Mouse (Mus musculus): ENCODE data around the gene Cbx5. TPM values are rescaled to one million over a fixed set of nuclear protein-coding genes. Genes with fewer than 3 reads are reported as not detected.
"Not testable (repeated sequence)": the region's sequence is repeated elsewhere in the genome, so short reads cannot be mapped to it uniquely, and the experiment has no call there.

The Cbx5 gene
- polyA plus RNA-seq (2015; fragmentation: Nextera tagmentation; extraction: Ambion mirVana), result 60.0 and 70.4 TPM in 2 replicates

DNA sequence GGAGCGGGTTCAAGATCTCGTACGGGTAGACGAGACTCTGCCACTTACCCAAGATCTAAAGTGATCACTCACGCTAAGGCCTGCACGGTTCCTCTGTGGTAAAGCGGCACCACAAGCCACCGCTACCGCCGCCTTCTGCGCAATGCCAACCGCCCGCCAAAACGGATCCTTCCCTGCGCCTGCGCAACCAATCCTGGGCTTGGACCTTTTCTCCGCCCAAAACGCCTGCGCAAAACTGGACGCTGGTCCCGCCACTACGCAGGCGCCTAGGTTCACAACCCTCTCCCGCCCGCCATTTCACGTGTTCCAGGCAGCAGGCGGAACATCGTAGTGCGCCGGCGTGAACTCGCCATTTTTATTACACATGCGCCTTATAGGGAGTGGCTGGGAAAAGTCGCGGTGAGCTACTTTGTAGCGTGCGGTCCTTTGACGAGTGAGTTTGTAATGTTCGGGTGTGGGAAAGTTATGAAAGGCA lies at the start of gene Cbx5:
Gene Cbx5 (minus strand): TSS at position 132 of the 475 bp plus-strand sequence.
- peak within 1 kb of the TSS; percentile 73 for H3K4me2 ChIP-seq (ENCODE audit: low read depth, low read length)
- H3K4me1 ChIP-seq (ENCODE audit: control insufficient read depth, insufficient read depth, low read length), result peaks cover 17% of the 10 kb centered on the region
- WGBS, result under 1% methylated on average over 39 of the region's 39 CpGs
- H3K27me3 ChIP-seq (replicated peaks; ENCODE audit: control insufficient read depth, insufficient read depth, low read length), result no peaks in the 10 kb centered on the region
- ATAC-seq, result peak; percentile 94
- H3K4me3 ChIP-seq (ENCODE audit: low read length), result peak within 1 kb of the TSS; percentile 74
- H3K9me3 ChIP-seq (ENCODE audit: control insufficient read depth, low read length), result no peaks in the 10 kb centered on the region
- H3K27ac ChIP-seq (ENCODE audit: low read length), result peak within 1 kb of the TSS; percentile 93
- peaks cover 4% of the 10 kb centered on the region; the same call in 1 of the 2 replicates for H3K36me3 ChIP-seq (ENCODE audit: control insufficient read depth, insufficient read depth, low read length)
- peak within 1 kb of the TSS; percentile 74 for H3K9ac ChIP-seq (ENCODE audit: low read depth, low read length)

DNA sequence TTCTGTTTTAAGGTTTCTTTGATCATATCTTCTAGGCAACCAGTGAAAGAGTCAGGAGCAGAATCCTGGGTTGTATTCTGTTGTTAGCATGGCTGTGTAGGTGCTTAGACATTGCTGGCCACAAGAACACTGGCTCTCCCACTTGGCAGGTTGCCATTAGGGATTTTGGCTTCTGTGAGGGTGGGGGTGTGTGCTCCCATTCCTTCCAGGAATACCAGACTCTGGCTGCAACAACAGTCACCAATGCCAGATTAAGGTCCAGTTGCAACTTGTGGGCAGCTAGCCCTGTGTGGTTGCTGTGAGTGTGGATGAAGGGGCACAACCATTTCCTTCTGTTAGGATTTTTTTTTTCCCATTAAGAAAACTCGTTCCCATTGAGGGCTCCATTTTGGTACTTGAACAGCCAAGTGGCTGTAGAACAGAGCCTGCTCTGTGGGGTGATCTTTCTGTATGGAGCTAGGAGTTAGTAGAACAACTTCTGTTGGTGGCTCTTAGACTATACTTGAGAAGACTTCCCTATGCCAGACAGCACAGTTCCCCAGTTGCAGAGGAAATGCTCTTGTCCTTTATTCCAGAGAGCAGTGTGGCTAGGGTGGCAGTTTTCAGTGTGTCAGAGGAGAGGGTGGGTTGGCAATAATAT lies 46.3 kb upstream of the Cbx5 start:
- Histone ChIP-seq H3K4me3 (ENCODE audit: low read length) (no peak overlapping the region), H3K4me1 (ENCODE audit: control insufficient read depth, insufficient read depth, low read length) (peaks cover 13% of the 10 kb centered on the region; the same call in 1 of the 2 replicates), H3K4me2 (ENCODE audit: low read depth, low read length) (no peak overlapping the region), H3K27ac (ENCODE audit: low read length) (no peak overlapping the region), H3K27me3 (replicated peaks; ENCODE audit: control insufficient read depth, insufficient read depth, low read length) (no peaks in the 10 kb centered on the region), H3K36me3 (ENCODE audit: control insufficient read depth, insufficient read depth, low read length) (peaks cover 2% of the 10 kb centered on the region; the same call in 1 of the 2 replicates), H3K9ac (ENCODE audit: low read depth, low read length) (no peak overlapping the region), H3K9me3 (ENCODE audit: control insufficient read depth, low read length) (no peaks in the 10 kb centered on the region)
- no peak for ATAC-seq
- WGBS, result 69% methylated on average over 1 of the region's 1 CpGs

DNA sequence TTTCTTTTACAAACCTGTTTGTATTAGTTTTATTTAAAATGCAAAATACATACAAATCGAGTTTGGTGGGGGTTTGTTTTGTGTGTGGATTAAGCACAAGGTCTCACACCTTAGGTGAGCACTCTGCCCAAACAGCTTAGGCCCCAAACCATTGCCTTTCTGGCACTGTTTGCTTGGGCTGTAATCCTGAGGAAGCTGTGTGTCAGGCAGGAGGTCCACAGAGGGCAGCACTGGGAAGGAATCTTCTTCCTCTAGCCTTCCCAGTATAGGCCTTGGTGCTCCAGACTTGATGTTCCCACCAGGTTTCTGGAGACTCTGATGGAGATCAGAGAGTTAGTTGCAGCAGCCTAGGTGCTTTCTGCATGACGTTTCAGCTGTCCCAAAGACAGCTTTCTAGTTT lies 45.0 kb upstream of the Cbx5 start:
- ATAC-seq, result no peak
- no peak overlapping the region for H3K9ac ChIP-seq (ENCODE audit: low read depth, low read length)

DNA sequence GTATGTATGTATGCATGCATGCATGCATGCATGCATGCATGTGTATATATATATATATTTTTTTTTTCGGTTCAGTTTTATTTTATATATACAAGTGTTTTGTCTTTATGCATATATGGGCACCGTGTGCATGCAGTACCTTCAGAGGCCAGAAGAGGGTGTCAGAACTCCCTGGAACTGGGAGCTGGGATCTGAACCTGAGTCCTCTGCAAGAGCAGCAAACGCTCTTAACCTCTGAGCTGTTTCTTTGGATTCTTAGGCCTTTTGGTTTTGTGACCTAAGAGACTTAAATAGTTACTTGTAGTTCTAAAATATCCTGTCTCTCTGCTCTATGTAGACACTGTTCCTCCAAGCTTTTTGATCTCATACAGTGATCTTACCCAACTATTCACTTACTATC lies 44.5 kb upstream of the Cbx5 start:
- no peaks in the 10 kb centered on the region; the same call in 1 of the 2 replicates for H3K36me3 ChIP-seq (ENCODE audit: control insufficient read depth, insufficient read depth, low read length)
- ATAC-seq, result no peak
- H3K27me3 ChIP-seq (replicated peaks; ENCODE audit: control insufficient read depth, insufficient read depth, low read length), result no peaks in the 10 kb centered on the region
- no peak overlapping the region for H3K4me2 ChIP-seq (ENCODE audit: low read depth, low read length)
- H3K4me1 ChIP-seq (ENCODE audit: control insufficient read depth, insufficient read depth, low read length), result peaks cover 10% of the 10 kb centered on the region; the same call in 1 of the 2 replicates
- H3K9me3 ChIP-seq (ENCODE audit: control insufficient read depth, low read length), result no peaks in the 10 kb centered on the region
- WGBS, result 64% methylated on average over 3 of the region's 3 CpGs
- no peak overlapping the region for H3K4me3 ChIP-seq (ENCODE audit: low read length)
- no peak overlapping the region for H3K9ac ChIP-seq (ENCODE audit: low read depth, low read length)
- H3K27ac ChIP-seq (ENCODE audit: low read length), result no peak overlapping the region

More for the DNA sequence above, 45.0 kb upstream of the Cbx5 start:
- no peak overlapping the region for H3K4me2 ChIP-seq (ENCODE audit: low read depth, low read length)
- no peak overlapping the region for H3K27ac ChIP-seq (ENCODE audit: low read length)
- no peaks in the 10 kb centered on the region; the same call in 1 of the 2 replicates for H3K36me3 ChIP-seq (ENCODE audit: control insufficient read depth, insufficient read depth, low read length)
- no peaks in the 10 kb centered on the region for H3K9me3 ChIP-seq (ENCODE audit: control insufficient read depth, low read length)
- no peaks in the 10 kb centered on the region for H3K27me3 ChIP-seq (replicated peaks; ENCODE audit: control insufficient read depth, insufficient read depth, low read length)
- H3K4me3 ChIP-seq (ENCODE audit: low read length), result no peak overlapping the region
- WGBS, result 34% methylated on average over 2 of the region's 2 CpGs
- peaks cover 12% of the 10 kb centered on the region; the same call in 1 of the 2 replicates for H3K4me1 ChIP-seq (ENCODE audit: control insufficient read depth, insufficient read depth, low read length)

DNA sequence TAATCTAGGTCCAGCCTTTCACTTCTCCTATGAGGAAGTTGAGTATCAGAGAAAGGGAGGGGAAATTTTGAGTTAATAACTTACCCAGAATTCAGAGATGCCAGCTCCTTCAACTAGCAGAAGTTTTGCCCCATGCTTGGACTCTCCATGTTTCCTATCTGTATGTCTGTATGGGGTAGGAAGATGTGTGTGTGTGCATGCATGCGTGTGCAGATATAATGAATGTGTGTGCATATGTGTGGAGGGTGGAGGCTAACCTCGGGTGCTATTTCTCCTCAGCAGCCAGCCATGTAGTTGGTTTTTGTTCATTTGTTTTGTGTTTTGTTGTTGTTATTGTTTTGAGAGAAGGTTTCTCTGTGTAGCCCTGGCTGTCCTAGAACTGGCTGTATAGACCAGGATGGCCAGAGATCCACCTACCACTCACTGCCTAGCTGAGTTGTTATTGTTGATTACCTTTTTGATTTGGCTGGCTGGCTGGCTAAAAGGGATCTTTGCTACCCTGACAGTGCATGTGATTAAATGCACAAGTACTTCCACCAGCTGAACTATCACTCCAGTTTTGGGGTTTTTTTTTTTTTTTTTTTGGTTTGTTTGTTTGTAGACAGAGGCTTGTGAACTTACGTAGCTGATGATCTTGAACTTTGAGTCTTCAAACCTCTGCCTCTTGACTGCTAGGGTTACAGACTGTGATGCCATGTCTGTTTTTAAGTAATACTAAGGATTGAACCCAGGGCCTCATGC lies 42.0 kb upstream of the Cbx5 start:
- Histone ChIP-seq H3K9me3 (ENCODE audit: control insufficient read depth, low read length) (no peaks in the 10 kb centered on the region), H3K9ac (ENCODE audit: low read depth, low read length) (no peak overlapping the region), H3K4me3 (ENCODE audit: low read length) (no peak overlapping the region), H3K27ac (ENCODE audit: low read length) (peak overlapping the region; percentile 45), H3K36me3 (ENCODE audit: control insufficient read depth, insufficient read depth, low read length) (no peaks in the 10 kb centered on the region), H3K4me1 (ENCODE audit: control insufficient read depth, insufficient read depth, low read length) (peaks cover 27% of the 10 kb centered on the region), H3K4me2 (ENCODE audit: low read depth, low read length) (no peak overlapping the region), H3K27me3 (replicated peaks; ENCODE audit: control insufficient read depth, insufficient read depth, low read length) (no peaks in the 10 kb centered on the region)
- ATAC-seq, result no peak; the same call in 1 of the 2 replicates
- 67% methylated on average over 3 of the region's 3 CpGs for WGBS

DNA sequence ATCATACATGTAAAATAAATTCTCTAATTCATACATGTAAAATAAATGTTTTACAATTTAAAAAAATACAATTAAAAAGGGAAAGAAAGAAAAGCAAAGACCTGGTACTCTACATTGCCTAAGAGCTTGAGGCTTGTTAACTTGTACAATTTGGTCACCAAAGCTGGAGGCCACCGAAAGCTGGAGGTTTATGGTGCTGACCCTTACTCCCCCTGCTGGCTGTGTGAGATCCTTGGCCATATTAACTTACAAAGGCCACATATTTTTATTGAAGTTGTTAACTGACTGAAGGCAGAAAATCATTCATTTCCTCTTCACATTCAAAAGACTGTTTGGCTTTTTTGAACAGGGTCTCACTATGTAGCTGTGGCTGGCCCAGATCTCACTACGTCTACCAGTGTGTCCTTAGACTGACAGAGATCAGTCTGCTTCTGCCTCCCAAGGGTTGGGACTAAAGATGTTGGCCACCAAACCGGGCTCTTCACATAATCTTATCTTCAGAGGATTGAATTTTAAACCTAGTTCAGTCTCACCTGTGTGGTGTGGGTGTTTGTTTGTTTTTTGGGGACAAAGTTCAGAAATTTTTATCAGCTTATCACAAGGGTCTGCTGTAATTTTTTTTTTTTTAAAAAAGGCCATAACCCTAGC lies 41.3 kb upstream of the Cbx5 start:
- Histone ChIP-seq H3K27ac (ENCODE audit: low read length) (peak overlapping the region; percentile 65), H3K36me3 (ENCODE audit: control insufficient read depth, insufficient read depth, low read length) (no peaks in the 10 kb centered on the region), H3K4me2 (ENCODE audit: low read depth, low read length) (no peak overlapping the region), H3K4me1 (ENCODE audit: control insufficient read depth, insufficient read depth, low read length) (peaks cover 29% of the 10 kb centered on the region), H3K9ac (ENCODE audit: low read depth, low read length) (no peak overlapping the region), H3K27me3 (replicated peaks; ENCODE audit: control insufficient read depth, insufficient read depth, low read length) (no peaks in the 10 kb centered on the region), H3K9me3 (ENCODE audit: control insufficient read depth, low read length) (no peaks in the 10 kb centered on the region), H3K4me3 (ENCODE audit: low read length) (no peak overlapping the region)
- 43% methylated on average over 3 of the region's 3 CpGs for WGBS
- ATAC-seq, result peak; percentile 87

DNA sequence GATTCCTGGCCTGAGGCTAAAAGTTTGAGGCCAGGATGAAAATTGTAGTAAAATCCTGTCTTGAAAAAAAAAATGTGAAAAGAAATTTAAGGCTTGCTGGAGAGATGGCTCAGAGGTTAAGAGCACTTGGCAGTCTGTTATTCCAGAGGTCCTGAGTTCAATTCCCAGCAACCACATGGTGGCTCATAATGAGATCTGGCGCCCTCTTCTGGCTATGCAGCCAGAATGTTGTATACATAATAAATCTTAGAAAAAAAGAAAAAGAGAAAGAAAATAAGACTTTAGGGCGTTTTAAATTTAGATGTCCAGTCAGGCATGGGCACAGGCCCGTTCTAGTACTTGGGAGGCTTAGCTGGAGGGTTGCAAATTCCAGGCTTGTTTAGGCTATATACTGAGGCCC lies 40.1 kb upstream of the Cbx5 start:
- Histone ChIP-seq H3K9ac (ENCODE audit: low read depth, low read length) (no peak overlapping the region), H3K4me2 (ENCODE audit: low read depth, low read length) (no peak overlapping the region), H3K4me1 (ENCODE audit: control insufficient read depth, insufficient read depth, low read length) (peaks cover 22% of the 10 kb centered on the region), H3K9me3 (ENCODE audit: control insufficient read depth, low read length) (no peaks in the 10 kb centered on the region), H3K36me3 (ENCODE audit: control insufficient read depth, insufficient read depth, low read length) (no peaks in the 10 kb centered on the region), H3K27me3 (replicated peaks; ENCODE audit: control insufficient read depth, insufficient read depth, low read length) (no peaks in the 10 kb centered on the region), H3K4me3 (ENCODE audit: low read length) (no peak overlapping the region), H3K27ac (ENCODE audit: low read length) (no peak overlapping the region)
- WGBS, result 63% methylated on average over 3 of the region's 3 CpGs
- no peak for ATAC-seq

DNA sequence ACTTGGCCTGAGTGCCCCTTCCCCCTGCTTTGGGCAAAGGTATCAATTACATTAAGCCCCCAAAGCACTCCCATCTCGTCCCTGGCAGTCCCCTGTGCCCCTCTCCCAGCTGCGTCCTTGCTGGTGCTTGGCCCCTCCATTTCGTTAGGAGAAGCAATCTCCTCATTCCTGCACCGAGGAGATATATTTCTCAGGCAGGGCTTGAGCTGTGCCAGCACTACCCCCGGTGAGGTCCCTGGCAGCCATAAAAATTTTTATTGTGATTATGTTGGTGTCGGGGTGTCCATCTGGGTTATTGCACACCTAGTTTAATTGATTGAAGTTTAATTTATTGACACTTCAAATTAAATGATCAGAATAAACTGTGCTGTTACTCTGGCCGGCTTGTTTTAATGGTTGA lies 38.3 kb upstream of the Cbx5 start:
- 42% methylated on average over 7 of the region's 7 CpGs for WGBS
- no peak for ATAC-seq
- no peak overlapping the region for H3K4me2 ChIP-seq (ENCODE audit: low read depth, low read length)
- peaks cover 29% of the 10 kb centered on the region for H3K4me1 ChIP-seq (ENCODE audit: control insufficient read depth, insufficient read depth, low read length)
- no peak overlapping the region for H3K4me3 ChIP-seq (ENCODE audit: low read length)
- no peaks in the 10 kb centered on the region for H3K9me3 ChIP-seq (ENCODE audit: control insufficient read depth, low read length)
- peak overlapping the region; percentile 56; the same call in 1 of the 2 replicates for H3K27ac ChIP-seq (ENCODE audit: low read length)
- 0 out of 2 replicates have a peak overlapping the region, but pooled peaks have one; percentile 11 for H3K9ac ChIP-seq (ENCODE audit: low read depth, low read length)
- H3K27me3 ChIP-seq (replicated peaks; ENCODE audit: control insufficient read depth, insufficient read depth, low read length), result no peaks in the 10 kb centered on the region
- H3K36me3 ChIP-seq (ENCODE audit: control insufficient read depth, insufficient read depth, low read length), result no peaks in the 10 kb centered on the region

DNA sequence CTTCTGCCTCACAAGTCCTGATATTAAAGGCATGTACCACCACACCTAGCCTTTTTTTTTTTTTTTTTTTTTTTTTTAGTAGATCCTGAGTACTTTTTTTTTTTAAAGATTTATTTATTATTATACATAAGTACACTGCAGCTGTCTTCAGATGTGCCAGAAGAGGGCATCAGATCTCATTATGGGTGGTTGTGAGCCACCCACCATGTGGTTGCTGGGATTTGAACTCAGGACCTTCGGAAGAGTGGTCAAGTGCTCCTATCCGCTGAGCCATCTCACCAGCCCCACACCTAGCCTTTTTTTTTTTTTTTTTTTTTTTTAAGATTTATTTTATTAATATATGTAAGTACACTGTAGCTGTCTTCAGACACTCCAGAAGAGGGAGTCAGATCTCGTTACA lies 36.3 kb upstream of the Cbx5 start:
- H3K9me3 ChIP-seq (ENCODE audit: control insufficient read depth, low read length); H3K36me3 ChIP-seq (ENCODE audit: control insufficient read depth, insufficient read depth, low read length); H3K27me3 ChIP-seq (replicated peaks; ENCODE audit: control insufficient read depth, insufficient read depth, low read length); H3K27ac ChIP-seq (ENCODE audit: low read length); H3K4me3 ChIP-seq (ENCODE audit: low read length); H3K9ac ChIP-seq (ENCODE audit: low read depth, low read length); H3K4me2 ChIP-seq (ENCODE audit: low read depth, low read length); ATAC-seq: not testable (repeated sequence)
- 79% methylated on average over 3 of the region's 3 CpGs for WGBS
- peaks cover 29% of the 10 kb centered on the region for H3K4me1 ChIP-seq (ENCODE audit: control insufficient read depth, insufficient read depth, low read length)
